Mouse (Mus musculus) testis, postnatal 14 days (tissue): ENCODE data around the gene Arpp21.

Experiments used
- DNase-seq: peaks from one replicate; pipeline ENCODE4 v3.0.0; 2021; ENCODE audit warnings: low spot score

Arpp21 gene

DNA sequence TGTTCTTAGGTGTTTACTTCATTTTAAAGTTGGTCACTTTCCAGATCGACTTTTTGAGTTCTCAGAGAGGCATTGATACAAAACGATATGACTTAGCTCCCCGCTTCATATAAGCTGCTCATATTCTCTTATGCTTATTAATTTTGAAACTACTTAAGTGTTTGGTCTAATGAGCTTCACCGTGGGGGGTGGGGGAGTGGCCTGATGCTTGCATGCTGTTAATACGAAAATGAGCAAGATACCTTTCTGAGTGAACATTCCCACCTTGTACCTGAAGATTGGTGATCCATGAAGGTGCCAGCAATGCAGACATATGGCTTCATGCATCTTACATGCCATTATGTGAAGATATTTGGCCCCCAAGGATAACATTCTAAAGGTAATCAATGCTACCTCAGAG, 4.4 kb downstream of the Arpp21 start:
- no peak for DNase-seq

- no peak for DNase-seq
These were observed 4.9 kb downstream of the Arpp21 start for GRCm38 (mm10) chr9:112230716-112231361.

DNA sequence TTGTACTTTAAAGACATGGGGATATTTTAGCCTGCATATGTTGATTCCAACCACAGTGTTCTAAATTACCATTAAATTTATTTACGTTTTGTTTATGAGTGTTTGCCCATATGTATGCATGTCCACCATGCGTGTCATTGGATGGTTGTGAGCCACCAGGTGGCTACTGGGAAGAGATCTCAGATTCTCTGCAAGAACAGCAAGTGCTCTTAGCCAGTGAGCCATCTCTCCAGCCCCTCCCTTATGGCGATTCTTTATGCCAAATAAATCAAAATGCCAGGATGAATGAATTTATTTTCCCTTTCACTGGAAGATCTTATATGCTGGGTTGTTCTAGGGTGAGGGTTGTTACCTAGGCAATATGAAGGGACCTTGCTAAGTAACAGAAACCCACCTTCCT, 7.3 kb downstream of the Arpp21 start:
- DNase-seq = no peak

DNA sequence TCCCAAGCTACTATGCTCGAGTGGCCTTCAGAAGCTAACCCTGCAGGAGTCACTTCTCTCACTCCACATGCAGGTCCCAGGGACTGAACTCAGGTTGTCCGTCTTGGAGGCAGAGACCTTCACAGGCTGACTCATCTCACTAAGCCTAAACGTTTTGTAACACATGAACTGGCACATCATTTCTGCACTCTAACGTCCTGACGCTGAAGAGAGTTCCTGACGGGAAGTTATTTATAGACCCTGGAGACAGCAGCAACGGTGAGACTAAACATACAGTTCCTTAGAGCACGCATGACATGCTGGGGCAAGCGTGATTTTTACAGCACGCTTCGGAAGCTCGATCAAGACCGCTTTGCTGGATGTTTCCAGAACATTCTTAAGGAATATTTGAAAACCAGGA, 8.6 kb downstream of the Arpp21 start:
- no peak for DNase-seq

DNA sequence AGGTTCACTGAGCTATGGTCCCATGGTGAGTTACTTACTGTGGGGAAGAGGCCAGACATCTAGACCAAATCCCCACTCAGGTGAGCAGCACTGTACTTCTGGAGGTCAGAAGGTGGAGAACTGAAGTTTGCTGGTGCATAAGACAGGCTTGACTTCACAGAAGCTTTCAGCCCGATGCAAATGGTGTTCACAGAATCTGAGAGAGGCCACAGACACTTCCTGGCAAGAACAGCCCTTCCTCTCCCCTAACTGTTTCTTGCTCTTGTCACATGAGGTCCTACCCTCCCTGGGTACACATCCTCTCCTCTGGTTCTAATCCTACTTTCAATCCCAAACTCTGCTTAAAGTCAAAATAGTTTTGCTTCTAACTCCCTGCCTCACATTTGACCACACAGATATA, 9.2 kb downstream of the Arpp21 start:
- no peak for DNase-seq

DNA sequence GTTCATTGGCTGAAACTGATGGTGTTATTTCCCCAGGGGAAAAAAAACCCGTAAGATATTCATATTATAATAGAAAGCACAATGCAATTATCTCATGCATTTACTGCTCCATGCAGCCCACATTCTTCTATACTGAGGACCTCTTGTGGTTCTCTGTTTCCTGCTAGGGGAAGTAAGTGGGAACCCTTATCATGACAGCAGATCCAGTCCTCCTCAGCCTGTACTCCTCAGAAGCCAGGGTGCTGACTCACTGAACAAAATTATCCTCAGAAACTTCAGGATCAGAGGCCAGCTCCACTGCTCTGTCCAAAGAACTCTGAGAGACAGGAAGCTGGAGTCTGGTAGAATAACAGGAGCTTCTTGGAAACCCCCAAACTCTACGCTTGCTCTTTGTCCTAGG, 10.7 kb downstream of the Arpp21 start:
- DNase-seq = no peak

- DNase-seq = no peak
These were observed 16.4 kb downstream of the Arpp21 start for GRCm38 (mm10) chr9:112219372-112219771.

DNA sequence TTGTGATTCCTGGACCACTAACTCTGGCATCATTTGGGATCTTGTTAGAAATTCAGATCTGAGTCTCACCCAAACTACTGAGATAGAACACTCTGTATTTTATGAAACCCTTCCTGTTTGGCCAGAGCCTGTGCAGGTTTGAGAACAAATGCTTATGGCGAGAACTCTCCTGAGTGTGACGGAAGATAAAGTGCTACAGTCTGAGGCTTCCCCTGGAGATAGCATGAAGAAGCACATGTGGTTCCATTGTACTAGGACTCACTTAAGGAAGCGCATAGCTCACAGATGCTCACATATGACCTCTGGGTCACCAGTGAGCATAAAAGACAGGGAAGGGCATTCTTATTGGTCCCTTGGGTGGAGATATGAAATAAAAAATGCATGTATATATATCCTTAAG, 17.5 kb downstream of the Arpp21 start:
- no peak for DNase-seq

DNA sequence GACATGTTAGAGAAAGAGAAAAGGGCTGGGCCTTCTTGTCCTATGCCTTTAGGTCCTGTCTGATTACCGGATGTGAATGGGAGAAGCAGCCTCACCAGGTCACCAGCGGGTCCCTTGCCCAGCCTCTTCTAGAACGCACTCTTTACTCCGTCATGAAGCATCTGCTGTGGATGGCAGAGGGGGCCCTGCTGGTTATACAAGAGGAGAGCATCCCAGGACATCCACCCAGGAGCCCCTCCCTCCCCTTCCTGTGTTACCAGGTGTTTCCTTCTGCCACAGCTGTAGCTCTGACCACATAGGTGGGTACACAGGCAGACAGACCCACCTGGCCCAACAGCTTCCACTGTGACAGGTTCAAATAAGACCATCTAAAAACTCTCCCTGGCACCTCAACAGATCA, 18.6 kb downstream of the Arpp21 start:
- no peak for DNase-seq

- DNase-seq = no peak
These were observed 20.5 kb downstream of the Arpp21 start for GRCm38 (mm10) chr9:112215030-112215806.

GRCm38 (mm10) chr9:112213411-112214255, 22.1 kb downstream of the Arpp21 start:
- no peak for DNase-seq

GRCm38 (mm10) chr9:112209803-112210202, 25.9 kb downstream of the Arpp21 start:
- DNase-seq = no peak

DNA sequence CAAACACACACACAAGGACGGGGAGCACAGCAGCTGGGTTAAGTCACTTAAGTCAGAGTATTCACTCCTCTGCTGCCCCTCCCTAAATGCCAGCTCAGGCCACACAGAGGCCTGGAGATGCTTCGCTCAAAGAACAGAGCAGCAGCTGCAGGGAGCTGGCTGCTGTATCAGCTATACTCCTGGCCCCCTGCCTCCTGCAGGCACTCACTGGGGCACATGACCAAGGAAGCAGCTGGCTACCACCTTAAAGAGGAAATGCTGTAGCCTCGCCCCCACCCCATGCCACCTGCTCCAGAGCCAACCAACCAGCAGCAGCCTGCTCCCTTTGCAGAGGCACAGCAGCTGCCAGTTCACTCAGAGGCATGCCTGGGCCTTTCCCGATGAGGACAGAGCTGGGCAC, 28.0 kb downstream of the Arpp21 start:
- DNase-seq = no peak

DNA sequence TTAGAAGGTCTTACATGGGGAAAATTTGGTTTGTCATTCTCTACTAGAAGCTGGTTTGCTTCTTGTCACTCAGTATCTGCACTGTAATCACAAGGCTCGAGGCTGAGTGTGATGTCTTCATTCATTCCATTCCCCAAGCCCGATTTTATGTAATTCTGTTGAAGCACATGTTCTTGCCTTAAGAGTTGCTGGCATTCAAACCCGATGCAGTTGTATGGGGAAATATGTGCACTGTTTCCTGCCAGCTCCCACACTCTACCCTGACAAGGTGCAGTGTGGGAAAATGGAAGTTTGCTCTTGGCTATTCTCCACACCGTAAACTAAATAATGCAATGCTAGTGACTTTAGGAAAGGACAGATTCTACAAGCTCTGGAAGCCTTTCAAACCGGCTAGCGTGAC, 37.4 kb downstream of the Arpp21 start:
- no peak for DNase-seq

DNA sequence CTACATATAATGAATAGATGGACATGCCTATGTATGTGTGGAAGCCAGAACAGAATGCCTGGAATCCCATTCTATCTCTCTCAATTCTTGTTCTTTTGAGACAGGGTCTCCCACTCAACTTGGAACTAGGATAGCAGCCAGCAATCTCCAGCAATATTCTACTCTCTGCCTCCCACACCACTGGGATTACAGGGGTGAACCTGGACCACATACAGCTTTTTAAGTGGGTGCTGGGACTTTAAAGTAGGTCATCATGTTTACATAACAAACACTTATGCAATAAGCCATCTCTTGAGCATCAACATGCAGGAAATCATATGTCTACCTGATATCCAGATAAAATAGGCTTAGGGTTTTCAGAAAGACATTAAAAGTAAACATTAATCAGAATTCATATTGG, 41.7 kb downstream of the Arpp21 start:
- no peak for DNase-seq

- DNase-seq = no peak
These were observed 46.3 kb downstream of the Arpp21 start for GRCm38 (mm10) chr9:112189394-112189793.

GRCm38 (mm10) chr9:112188358-112188893, 47.3 kb downstream of the Arpp21 start:
- DNase-seq = no peak

DNA sequence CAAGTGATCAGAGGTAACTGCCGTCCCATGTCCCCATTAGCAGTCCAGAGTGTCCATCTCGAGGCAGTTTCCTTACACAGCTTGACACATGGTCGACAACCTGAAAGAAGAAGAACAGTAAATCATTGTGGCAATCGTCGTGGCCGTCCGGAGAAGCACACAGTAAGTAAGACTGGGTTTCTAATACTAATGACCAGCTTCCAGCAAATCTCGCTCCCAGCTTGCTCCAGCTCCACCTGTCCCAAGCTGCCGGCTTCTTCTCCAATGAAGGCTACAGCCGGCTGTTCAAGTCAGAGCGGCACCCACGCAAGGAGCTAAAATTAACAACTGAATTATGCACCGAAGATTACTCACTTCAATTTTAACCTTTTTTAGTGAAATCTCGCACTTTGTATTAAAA, 48.1 kb downstream of the Arpp21 start:
- DNase-seq = no peak

GRCm38 (mm10) chr9:112186336-112187305, 49.1 kb downstream of the Arpp21 start:
- DNase-seq = no peak

DNA sequence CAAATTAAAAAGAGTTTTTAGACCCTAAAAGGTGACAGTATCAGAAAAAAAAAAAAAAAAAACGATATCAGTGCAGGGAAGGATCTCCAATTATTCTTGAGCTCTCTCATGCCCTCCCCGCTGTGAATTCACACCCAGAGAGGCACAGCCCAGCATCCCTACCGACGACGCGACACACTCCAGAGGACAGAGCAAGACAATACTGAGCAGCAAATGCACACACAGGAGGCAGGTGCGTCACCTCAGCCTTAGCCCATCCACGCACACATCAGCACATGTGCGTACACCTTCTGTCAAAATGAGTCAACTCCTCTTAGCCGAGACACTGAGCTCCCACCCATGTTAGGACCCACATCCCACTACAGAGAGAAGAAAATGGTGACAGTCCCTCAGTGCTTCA, 50.0 kb downstream of the Arpp21 start:
- no peak for DNase-seq

DNA sequence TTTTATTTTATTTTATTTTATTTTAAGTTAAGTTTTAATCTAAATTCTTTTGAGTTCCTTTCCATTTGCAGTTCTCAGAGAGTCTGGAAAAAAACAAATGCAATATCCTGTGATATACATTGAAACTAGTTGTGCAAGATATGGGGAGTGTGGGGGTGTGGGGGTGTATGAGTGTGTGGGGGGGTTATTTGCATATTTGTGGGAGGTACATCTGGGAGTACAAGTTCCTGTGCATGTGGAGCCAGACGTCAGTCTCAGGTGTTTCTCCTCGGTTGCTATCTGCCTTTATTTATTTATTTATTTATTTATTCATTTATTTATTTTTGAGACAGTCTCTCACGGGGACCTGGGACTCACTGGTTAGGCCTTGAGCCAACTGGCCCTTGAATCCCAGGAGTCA, 53.0 kb downstream of the Arpp21 start:
- DNase-seq = no peak
